Mouse (Mus musculus) hindbrain, embryonic 11.5 days (tissue): ENCODE results near the gene Adh1. TPM values are rescaled to one million over a fixed set of nuclear protein-coding genes. Genes with fewer than 3 reads are reported as not detected.

ENCODE experiments used
- ATAC-seq: fragments of 200-750 bp; cut with Nextera tagmentation; 2 replicates; pipeline ENCODE4 v1.8.0; 2017; ENCODE audit warnings: mild to moderate bottlenecking, moderate TSS enrichment, moderate library complexity; ENCODE audit not compliant: low FRiP score
- DNase-seq: peaks from one replicate; pipeline ENCODE4 v3.0.0-alpha.2; 2015; ENCODE audit warnings: low spot score
- H3K27ac ChIP-seq: fragments of 300-500 bp; sonication (generic); 2 replicates; pipeline ENCODE4 v1.5.1; 2014; ENCODE audit warnings: mild to moderate bottlenecking, low read depth, low read length
- H3K27me3 ChIP-seq: fragments of 300-500 bp; sonication (generic); 2 replicates; pipeline ENCODE4 v1.6.1; 2014; ENCODE audit warnings: mild to moderate bottlenecking, low read length, moderate library complexity, mixed read lengths; ENCODE audit not compliant: control insufficient read depth, insufficient read depth
- H3K36me3 ChIP-seq: fragments of 300-500 bp; sonication (generic); 2 replicates; pipeline ENCODE4 v1.6.1; 2014; ENCODE audit warnings: mild to moderate bottlenecking, low read length, moderate library complexity, mixed read lengths; ENCODE audit not compliant: control insufficient read depth, insufficient read depth
- H3K4me1 ChIP-seq: fragments of 300-500 bp; sonication (generic); replicated peaks from 2 replicates; pipeline ENCODE4 v1.6.1; 2014; ENCODE audit warnings: low read length, mixed read lengths; ENCODE audit not compliant: control insufficient read depth, insufficient read depth
- H3K4me2 ChIP-seq: fragments of 300-500 bp; sonication (generic); replicated peaks from 2 replicates; pipeline ENCODE4 v1.6.1; 2014; ENCODE audit warnings: mild to moderate bottlenecking, low read depth, low read length
- H3K4me3 ChIP-seq: fragments of 300-500 bp; sonication (generic); 2 replicates; pipeline ENCODE4 v1.5.1; 2014; ENCODE audit warnings: low read depth, low read length
- H3K9ac ChIP-seq: fragments of 300-500 bp; sonication (generic); 2 replicates; pipeline ENCODE4 v1.6.1; 2014; ENCODE audit warnings: low read depth, low read length
- H3K9me3 ChIP-seq: fragments of 300-500 bp; sonication (generic); 2 replicates; pipeline ENCODE4 v1.6.1; 2016; ENCODE audit warnings: low read length; ENCODE audit not compliant: control insufficient read depth
- WGBS: fragments of 180-500 bp; shearing (Covaris S2); extraction: QIAGEN DNeasy Blood & Tissue Kit; methylation state at CpG from one replicate; pipeline ENCODE4 v1.1.7; 2014; 5-methylcytosine and 5-hydroxymethylcytosine counted together
- polyA plus RNA-seq: library from polyadenylated mRNA; unstranded; fragments of >200 nt; fragmentation: Nextera tagmentation; extraction: Ambion mirVana; gene quantifications from 2 replicates; pipeline ENCODE4 v1.2.1, GENCODE M21; 2014

Gene Adh1
- polyA plus RNA-seq, 1 experiment from 2014 or later: 0.29 TPM

DNA sequence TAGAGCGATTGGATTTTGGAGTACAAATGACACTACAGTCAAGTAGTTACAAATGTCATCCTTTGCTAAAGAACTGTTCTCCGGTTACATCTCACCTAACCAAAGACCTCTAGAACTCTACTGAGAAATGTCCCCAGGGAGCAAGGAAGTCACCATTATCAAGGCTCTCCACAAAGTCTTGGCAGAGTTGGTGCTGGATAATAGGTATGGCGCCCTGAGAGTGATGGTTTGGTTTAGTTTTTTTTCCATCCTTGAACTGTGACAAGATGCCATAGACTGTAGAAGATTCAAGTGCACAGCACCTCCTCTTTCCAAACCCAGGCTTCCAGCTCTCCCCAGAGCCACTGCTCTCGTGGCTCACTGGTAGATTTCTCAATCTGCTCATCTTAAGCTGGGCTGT, 26.9 kb downstream of the Adh1 start:
- no peak overlapping the region for H3K9ac ChIP-seq
- H3K27ac ChIP-seq: no peak overlapping the region
- 87% methylated on average over 4 of the region's 4 CpGs for WGBS
- H3K4me3 ChIP-seq: no peak overlapping the region
- no peak for ATAC-seq
- H3K4me1 ChIP-seq: no peaks in the 10 kb centered on the region
- no peak for DNase-seq
- no peaks in the 10 kb centered on the region for H3K36me3 ChIP-seq
- no peaks in the 10 kb centered on the region for H3K27me3 ChIP-seq
- H3K4me2 ChIP-seq: no peak overlapping the region
- H3K9me3 ChIP-seq: no peaks in the 10 kb centered on the region

DNA sequence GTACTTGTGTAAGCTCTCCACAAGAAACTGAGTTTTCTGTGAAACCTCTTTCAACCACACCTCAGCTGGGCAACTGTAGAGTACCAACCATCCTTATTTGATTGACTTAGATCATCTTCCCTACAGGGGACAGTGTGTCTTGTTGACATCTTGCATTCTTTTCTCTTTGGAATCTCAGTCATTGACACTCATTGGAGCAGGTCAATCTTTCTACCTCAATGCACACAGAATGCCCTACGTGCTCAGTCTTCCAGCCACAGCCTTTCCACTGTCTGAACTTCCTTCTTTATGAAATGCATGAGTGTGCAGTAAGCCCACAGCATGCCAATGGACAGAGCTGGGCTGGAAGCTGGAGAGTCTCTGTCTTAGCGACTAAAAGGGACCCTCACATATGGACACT, 29.9 kb downstream of the Adh1 start:
- Histone ChIP-seq H3K9ac (no peak overlapping the region), H3K27me3 (no peaks in the 10 kb centered on the region), H3K4me1 (no peaks in the 10 kb centered on the region), H3K9me3 (no peaks in the 10 kb centered on the region), H3K27ac (no peak overlapping the region), H3K36me3 (no peaks in the 10 kb centered on the region), H3K4me2 (no peak overlapping the region), H3K4me3 (no peak overlapping the region)
- 65% methylated on average over 2 of the region's 2 CpGs for WGBS
- DNase-seq (no peak), ATAC-seq (no peak)

DNA sequence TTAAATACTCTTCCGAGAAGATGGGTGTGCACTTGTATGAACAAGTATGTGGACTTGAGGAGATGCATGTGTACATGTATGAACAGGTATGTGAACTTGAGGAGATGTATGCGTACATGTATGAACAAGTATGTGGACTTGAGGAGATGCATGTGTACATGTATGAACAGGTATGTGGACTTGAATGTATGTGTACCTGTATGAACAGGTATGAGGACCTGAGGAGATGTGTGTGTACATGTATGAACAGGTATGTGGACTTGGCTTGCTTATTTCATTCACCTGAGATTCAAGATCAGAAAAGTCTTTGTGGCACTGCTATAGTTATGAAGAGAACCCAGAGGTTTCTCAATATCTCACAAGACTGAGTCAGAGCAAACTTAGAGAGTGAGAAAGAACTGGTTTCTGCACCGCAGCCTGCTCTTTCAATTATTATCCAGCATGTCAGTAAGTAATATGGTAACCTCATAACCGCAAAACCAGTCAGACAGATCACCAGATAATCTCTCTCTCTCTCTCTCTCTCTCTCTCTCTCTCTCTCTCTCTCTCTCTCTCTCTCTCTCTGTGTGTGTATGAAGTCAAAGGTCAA, 30.8 kb downstream of the Adh1 start:
- WGBS: 93% methylated on average over 4 of the region's 4 CpGs
- no peaks in the 10 kb centered on the region for H3K9me3 ChIP-seq
- no peak overlapping the region for H3K27ac ChIP-seq
- no peak overlapping the region for H3K9ac ChIP-seq
- H3K4me3 ChIP-seq: no peak overlapping the region
- no peaks in the 10 kb centered on the region for H3K4me1 ChIP-seq
- no peaks in the 10 kb centered on the region for H3K27me3 ChIP-seq
- H3K4me2 ChIP-seq: no peak overlapping the region
- no peak for DNase-seq
- no peak for ATAC-seq
- no peaks in the 10 kb centered on the region for H3K36me3 ChIP-seq

DNA sequence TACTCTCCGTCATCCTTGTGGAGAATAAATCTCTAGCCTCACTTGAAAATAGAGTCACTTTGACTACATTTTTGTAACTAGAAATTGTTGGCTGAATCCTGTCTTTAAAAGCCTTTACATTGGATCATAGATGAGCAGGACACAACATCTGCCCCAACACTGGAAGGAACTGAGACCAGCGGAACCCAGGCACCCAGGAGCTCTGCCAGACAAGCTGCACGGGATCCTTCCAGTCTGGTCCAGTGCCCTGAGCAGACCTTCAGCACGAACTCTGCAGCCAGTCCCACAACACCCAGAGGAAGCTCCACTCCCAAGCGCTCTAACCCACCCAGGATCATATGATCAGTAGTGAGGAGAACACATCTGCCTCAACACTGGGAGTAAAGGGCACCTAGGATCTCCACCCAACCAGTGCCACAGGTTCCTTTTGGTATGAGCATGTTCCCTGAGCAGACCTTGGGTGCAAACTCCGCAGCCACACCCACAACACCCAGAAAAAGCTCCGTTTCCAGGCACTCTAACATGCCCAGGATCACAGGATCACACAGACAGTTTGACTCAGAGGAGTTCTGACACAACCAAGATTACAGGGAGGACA, 32.6 kb downstream of the Adh1 start:
- 86% methylated on average over 7 of the region's 7 CpGs for WGBS
- Histone ChIP-seq H3K4me2 (no peak overlapping the region), H3K36me3 (no peaks in the 10 kb centered on the region), H3K27me3 (no peaks in the 10 kb centered on the region), H3K9me3 (no peaks in the 10 kb centered on the region), H3K4me1 (no peaks in the 10 kb centered on the region), H3K9ac (no peak overlapping the region), H3K27ac (no peak overlapping the region), H3K4me3 (no peak overlapping the region)
- ATAC-seq (no peak), DNase-seq (no peak)

DNA sequence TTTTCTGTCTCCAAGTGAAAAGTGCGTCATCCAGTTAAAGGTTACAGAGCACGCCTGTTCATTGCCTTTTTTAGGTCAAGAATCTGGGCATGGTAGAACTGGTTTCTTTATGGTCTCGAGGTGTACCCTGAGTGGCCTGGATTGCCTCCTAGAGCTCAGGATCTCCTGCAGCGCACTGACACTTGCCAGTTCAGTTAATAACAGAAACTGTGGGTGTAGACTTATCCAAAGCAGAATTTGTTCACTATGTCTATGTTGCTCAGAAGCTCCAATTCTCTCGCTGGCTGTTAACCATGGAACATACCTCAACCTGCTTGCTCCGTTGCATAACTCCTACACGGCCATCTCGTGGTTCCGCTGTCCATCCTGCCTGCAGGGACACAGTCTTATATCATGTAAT, 39.3 kb downstream of the Adh1 start:
- H3K27ac ChIP-seq: no peak overlapping the region
- H3K4me1 ChIP-seq: no peaks in the 10 kb centered on the region
- H3K9ac ChIP-seq: no peak overlapping the region
- H3K9me3 ChIP-seq: no peaks in the 10 kb centered on the region
- no peak for DNase-seq
- no peak overlapping the region for H3K4me3 ChIP-seq
- H3K4me2 ChIP-seq: no peak overlapping the region
- no peaks in the 10 kb centered on the region for H3K36me3 ChIP-seq
- ATAC-seq: no peak
- 96% methylated on average over 9 of the region's 9 CpGs for WGBS
- no peaks in the 10 kb centered on the region for H3K27me3 ChIP-seq

DNA sequence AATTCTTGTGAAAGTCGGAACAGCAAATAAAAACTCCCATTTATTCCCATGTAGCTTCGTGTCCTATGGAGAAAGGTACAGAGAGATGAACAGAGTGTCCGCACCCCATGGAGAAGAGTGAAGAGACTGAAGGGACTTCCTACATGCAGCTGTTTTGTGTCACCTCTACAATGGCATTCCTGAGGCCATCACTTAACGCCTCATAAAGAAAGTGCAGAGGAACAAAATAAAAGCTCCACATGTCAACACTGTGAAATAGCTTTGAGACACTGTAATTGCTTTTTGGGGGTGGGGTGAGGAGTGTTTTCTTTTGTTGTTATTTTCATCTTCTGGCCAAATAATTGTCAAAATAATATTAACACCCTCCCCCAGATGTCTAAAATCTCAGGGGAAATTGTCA, 41.9 kb downstream of the Adh1 start:
- Histone ChIP-seq H3K27ac (no peak overlapping the region), H3K4me1 (no peaks in the 10 kb centered on the region), H3K4me3 (no peak overlapping the region), H3K9ac (no peak overlapping the region), H3K36me3 (no peaks in the 10 kb centered on the region), H3K27me3 (no peaks in the 10 kb centered on the region), H3K9me3 (no peaks in the 10 kb centered on the region), H3K4me2 (no peak overlapping the region)
- WGBS: 54% methylated on average over 4 of the region's 4 CpGs
- ATAC-seq: no peak
- DNase-seq: no peak

DNA sequence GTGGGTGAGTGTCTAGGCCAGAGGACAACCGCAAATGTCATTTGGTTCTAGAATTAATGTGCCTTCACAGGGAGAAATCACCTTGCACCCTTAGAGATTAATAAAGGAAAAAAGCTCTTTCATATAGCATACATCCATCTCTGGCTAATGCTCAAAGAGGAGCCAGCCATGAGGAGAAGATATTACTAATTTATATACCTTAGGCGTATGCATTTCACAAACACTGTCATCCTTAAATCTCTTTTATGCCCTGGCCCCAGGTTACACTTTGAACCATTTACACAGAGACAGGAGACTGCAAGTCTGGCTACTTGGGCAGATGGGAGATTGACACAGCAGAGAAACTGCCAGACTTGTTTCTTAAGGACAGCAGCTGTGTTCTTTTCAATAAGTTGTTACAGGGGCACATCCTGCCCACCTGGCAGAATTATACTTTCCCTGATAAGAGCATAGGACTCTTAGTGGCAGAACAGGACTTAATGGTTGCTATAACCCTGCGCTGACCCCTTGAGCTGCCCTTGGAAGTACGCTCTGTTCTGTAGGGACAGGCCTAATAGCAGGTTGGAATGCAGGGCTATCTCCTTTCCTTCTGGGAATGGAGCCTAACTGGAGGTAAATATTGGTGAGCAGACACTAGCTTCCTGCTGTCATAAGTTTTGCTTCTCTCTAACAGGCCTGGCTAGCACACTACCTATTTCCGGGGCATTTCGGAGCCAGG, 43.1 kb downstream of the Adh1 start:
- Histone ChIP-seq H3K9ac (no peak overlapping the region), H3K4me1 (no peaks in the 10 kb centered on the region), H3K4me3 (no peak overlapping the region), H3K4me2 (no peak overlapping the region), H3K9me3 (no peaks in the 10 kb centered on the region), H3K27me3 (no peaks in the 10 kb centered on the region), H3K27ac (no peak overlapping the region), H3K36me3 (no peaks in the 10 kb centered on the region)
- no peak for ATAC-seq
- 88% methylated on average over 6 of the region's 6 CpGs for WGBS
- no peak for DNase-seq

DNA sequence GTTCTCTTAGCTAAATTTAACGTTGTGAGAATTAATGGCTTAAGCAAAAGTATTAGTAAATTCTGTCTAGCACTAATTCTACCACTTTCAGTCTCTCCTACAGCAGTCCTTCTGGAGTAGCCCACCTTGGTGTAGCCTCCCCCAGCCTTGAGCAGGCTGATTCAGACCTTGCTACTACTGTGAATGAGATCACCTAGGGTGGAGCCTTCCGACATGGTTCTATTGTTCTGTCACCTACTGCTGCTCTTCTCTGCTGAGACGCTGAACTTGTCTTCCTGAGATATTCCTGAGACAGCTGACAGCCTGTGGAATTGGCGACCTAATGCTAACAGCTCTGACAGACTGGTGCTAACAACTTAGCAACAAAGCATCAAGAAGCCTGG, 43.7 kb downstream of the Adh1 start:
- DNase-seq (no peak), ATAC-seq (no peak)
- Histone ChIP-seq H3K4me1 (no peaks in the 10 kb centered on the region), H3K4me2 (no peak overlapping the region), H3K4me3 (no peak overlapping the region), H3K27me3 (no peaks in the 10 kb centered on the region), H3K36me3 (no peaks in the 10 kb centered on the region), H3K9me3 (no peaks in the 10 kb centered on the region), H3K9ac (no peak overlapping the region), H3K27ac (no peak overlapping the region)
- WGBS: 51% methylated on average over 4 of the region's 4 CpGs
